Mouse (Mus musculus): ENCODE results near the gene Dock10. TPM values are rescaled to one million over a fixed set of nuclear protein-coding genes. Genes with fewer than 3 reads are reported as not detected.
A peak's percentile ranks its signal among the peaks of the same experiment; 100 is the strongest.

Dock10 gene
- total RNA-seq, 2 experiments from 2014 or later, result 60.1 to 87.3 TPM

DNA sequence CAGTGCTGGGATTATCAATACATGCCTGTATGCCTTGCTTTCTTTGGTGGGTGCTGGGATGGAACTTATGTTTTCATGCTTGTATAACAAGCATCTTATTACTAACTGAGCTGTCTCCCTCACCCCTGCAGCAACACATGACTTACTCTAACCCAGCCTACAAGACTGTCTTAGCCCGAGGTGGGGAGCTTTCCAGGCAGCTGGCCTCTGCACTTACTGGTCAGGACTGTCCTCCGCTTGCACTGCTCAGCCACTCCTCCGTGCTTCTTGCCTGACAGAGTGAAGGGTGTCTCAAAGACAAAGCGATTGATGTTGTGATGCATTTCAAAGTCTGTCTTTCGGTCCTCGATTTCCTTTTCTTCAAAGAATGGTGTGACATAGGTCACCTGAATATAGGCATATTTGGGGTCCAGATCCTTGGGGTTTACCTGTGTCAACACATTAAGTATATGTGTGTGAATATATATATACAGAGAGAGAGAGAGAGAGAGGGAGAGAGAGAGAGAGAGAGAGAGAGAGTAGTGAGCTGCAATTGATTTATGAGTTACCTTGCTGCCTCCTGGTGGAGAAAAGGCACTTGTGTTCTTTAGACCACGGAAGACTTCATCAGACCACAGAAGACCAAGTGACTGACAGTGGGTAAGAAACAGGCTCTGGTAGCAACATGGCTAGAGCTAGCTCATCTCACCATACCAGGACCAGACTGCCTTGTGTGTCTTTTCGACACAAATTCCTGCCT, 245.9 kb downstream of the Dock10 start:
- 0 out of 2 replicates have a peak, but pooled peaks have one; percentile 55 for ATAC-seq (replicated peaks; ENCODE audit: low FRiP score, low TSS enrichment, poor library complexity, severe bottlenecking)

DNA sequence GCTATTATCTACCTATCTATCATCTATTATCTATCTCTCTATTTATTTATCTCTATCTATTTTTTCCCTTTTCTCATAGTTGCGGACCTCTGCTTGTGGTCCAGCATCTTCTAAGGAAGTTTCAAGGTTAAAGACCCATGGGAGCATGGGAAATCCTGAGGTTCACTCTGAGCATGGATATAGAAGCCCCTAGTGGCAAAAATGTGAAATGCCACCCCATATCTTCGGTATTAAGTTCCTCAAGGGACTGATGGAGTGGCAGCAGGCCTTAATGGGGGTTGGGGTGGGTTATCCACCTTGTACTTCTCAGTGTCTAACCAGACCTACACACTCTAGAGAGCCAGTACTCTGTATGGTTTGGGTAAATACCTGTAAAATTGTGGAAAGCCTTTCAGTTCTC, 253.6 kb downstream of the Dock10 start:
- ATAC-seq (replicated peaks; ENCODE audit: low FRiP score, low TSS enrichment, poor library complexity, severe bottlenecking), result peak; percentile 83

- ATAC-seq (replicated peaks; ENCODE audit: low FRiP score, low TSS enrichment, poor library complexity, severe bottlenecking), result no peak
Measured at GRCm38 (mm10) chr1:80504081-80504480, 254.2 kb downstream of the Dock10 start.

GRCm38 (mm10) chr1:80502456-80503165, 255.7 kb downstream of the Dock10 start:
- ATAC-seq (replicated peaks; ENCODE audit: low FRiP score, low TSS enrichment, poor library complexity, severe bottlenecking), result no peak

DNA sequence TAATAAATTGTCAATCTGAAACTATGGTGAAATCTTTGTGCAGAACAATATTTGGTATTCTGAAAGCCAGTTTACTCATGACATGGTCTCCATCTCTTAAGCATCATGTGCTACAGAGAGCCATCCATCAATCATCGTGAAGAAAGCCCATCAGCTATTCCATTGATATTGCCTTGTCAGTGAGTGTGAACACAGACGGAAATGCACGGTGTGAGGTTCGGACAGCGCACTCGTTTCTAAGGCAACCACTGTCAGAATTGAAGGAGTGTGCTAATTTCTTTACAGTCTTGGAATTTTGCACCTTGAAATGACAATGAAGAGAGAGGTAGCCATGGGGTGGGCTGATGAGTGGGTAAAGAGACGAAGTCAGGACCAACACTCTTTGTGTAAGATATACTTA, 259.1 kb downstream of the Dock10 start:
- no peak for ATAC-seq (replicated peaks; ENCODE audit: low FRiP score, low TSS enrichment, poor library complexity, severe bottlenecking)

GRCm38 (mm10) chr1:80496360-80496759, 262.0 kb downstream of the Dock10 start:
- no peak for ATAC-seq (replicated peaks; ENCODE audit: low FRiP score, low TSS enrichment, poor library complexity, severe bottlenecking)

DNA sequence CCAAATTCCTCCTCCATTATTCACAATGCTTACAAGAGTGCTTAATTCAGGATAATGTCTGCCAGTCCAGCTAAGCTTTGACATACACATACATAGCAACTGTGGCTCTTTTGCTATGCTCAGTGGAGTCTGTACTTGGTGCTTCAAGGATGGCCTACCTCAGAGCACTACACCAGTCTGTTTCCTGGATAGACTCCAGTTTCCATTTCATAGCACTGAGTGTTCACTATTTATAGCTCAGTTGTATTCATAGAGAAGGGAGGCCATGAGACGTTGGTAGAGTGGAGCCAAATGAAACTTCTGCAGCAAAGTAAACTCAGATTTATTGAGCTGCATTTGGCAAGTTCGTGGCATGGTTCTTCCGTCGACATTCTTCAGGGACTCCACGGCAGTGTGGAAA, 274.9 kb downstream of the Dock10 start:
- no peak for ATAC-seq (replicated peaks; ENCODE audit: low FRiP score, low TSS enrichment, poor library complexity, severe bottlenecking)

DNA sequence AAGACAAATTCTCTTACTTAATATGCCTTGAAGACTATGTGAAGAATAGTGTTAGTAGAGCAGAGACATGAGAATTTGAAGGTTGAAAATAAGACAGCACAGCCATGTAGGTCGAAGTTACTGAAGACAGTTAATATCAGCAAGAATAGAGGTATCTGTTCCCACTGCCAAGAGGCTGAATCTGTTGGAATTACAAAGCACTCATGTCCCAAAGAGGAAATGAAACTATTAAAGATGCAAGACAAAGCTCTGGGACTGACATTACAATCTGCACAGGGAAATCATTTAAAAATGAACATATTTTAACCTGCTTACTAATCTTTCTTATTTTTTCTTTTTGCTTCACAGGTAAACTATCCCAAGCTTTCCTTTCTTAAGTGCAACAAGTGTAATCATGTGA, 283.4 kb downstream of the Dock10 start:
- ATAC-seq (replicated peaks; ENCODE audit: low FRiP score, low TSS enrichment, poor library complexity, severe bottlenecking), result no peak

- ATAC-seq (replicated peaks; ENCODE audit: low FRiP score, low TSS enrichment, poor library complexity, severe bottlenecking), result no peak
Measured at GRCm38 (mm10) chr1:80472395-80472794, 285.9 kb downstream of the Dock10 start.

- no peak for ATAC-seq (replicated peaks; ENCODE audit: low FRiP score, low TSS enrichment, poor library complexity, severe bottlenecking)
Measured at GRCm38 (mm10) chr1:80461348-80461747, 297.0 kb downstream of the Dock10 start, which contains the start of gene Gm45261. Gene Gm45261 (minus strand): TSS chr1:80461448.

- ATAC-seq (replicated peaks; ENCODE audit: low FRiP score, low TSS enrichment, poor library complexity, severe bottlenecking), result no peak
Measured at GRCm38 (mm10) chr1:80459923-80460322, 298.4 kb downstream of the Dock10 start.

DNA sequence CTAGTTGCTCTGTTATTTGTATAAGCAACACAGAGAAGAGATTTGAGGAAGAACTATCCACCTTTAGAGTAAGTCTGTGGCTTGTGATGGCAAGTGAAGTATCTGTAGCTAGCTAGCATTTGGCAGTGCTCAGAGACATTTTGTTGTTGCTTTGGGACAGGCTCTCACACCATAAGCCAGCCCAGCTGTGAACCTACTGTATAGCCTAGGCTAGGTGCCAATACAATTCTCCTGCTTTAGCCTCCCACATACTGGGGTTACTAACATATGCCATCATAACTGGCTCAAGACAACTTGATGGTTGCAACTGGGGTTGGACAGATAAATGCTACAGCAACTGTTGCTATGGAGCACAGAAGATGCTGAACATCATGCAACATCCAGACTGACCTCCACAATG, 298.9 kb downstream of the Dock10 start:
- no peak for ATAC-seq (replicated peaks; ENCODE audit: low FRiP score, low TSS enrichment, poor library complexity, severe bottlenecking)

GRCm38 (mm10) chr1:80453971-80454370, 304.4 kb downstream of the Dock10 start:
- ATAC-seq (replicated peaks; ENCODE audit: low FRiP score, low TSS enrichment, poor library complexity, severe bottlenecking), result no peak

GRCm38 (mm10) chr1:80451914-80452549, 306.3 kb downstream of the Dock10 start:
- no peak for ATAC-seq (replicated peaks; ENCODE audit: low FRiP score, low TSS enrichment, poor library complexity, severe bottlenecking)

All from megakaryocyte-erythroid progenitor cell, adult 5-6 weeks (primary cell).